Mouse (Mus musculus) kidney, postnatal 0 days (tissue): ENCODE measurements at regions not wholly inside any gene's neighbourhood (a gene's known extent, or its start where the extent isn't known, plus 50 kb on each side); places are given as distances from the start of the nearest gene placed in this dataset.

Experiments
- ATAC-seq: fragments of 200-750 bp; cut with Nextera tagmentation; replicated peaks from 2 replicates; pipeline ENCODE4 v1.8.0; 2017; ENCODE audit warnings: low read depth, moderate number of reproducible peaks, moderate TSS enrichment, moderate library complexity; ENCODE audit not compliant: low FRiP score
- DNase-seq: peaks from one replicate; pipeline ENCODE4 v3.0.0-alpha.2; 2016; ENCODE audit warnings: low spot score
- H3K27ac ChIP-seq: fragments of 300-500 bp; sonication (generic); 2 replicates; pipeline ENCODE4 v1.5.1; 2014; ENCODE audit warnings: mild to moderate bottlenecking
- H3K27me3 ChIP-seq: fragments of 300-500 bp; sonication (generic); 2 replicates; pipeline ENCODE4 v1.6.1; 2014; ENCODE audit warnings: low read length, mixed read lengths; ENCODE audit not compliant: insufficient read depth
- H3K36me3 ChIP-seq: fragments of 300-500 bp; sonication (generic); 2 replicates; pipeline ENCODE4 v1.6.1; 2014; ENCODE audit warnings: low read length, mixed read lengths; ENCODE audit not compliant: insufficient read depth
- H3K4me1 ChIP-seq: fragments of 300-500 bp; sonication (generic); replicated peaks from 2 replicates; pipeline ENCODE4 v1.6.1; 2014; ENCODE audit warnings: antibody characterized with exemption, low read length, mixed read lengths; ENCODE audit not compliant: insufficient read depth
- H3K4me2 ChIP-seq: fragments of 300-500 bp; sonication (generic); 2 replicates; pipeline ENCODE4 v1.6.1; 2014; ENCODE audit warnings: mild to moderate bottlenecking, low read length, moderate library complexity, mixed read lengths
- H3K4me3 ChIP-seq: fragments of 300-500 bp; sonication (generic); replicated peaks from 2 replicates; pipeline ENCODE4 v1.5.1; 2014; ENCODE audit warnings: low read depth, low read length
- H3K9ac ChIP-seq: fragments of 300-500 bp; sonication (generic); 2 replicates; pipeline ENCODE4 v1.6.1; 2014; ENCODE audit warnings: low read depth, low read length
- H3K9me3 ChIP-seq: fragments of 300-500 bp; sonication (generic); replicated peaks from 2 replicates; pipeline ENCODE4 v1.6.1; 2016; ENCODE audit warnings: low read length, inconsistent platforms, mixed read lengths
- CTCF ChIP-seq: IDR thresholded peaks from 2 replicates; pipeline ENCODE4 v1.5.1; 2016; ENCODE audit warnings: antibody characterized with exemption, low read depth, mild to moderate bottlenecking, moderate library complexity
- WGBS: fragments of 180-500 bp; shearing (Covaris S2); extraction: QIAGEN DNeasy Blood & Tissue Kit; methylation state at CpG from one replicate; pipeline ENCODE4 v1.1.7; 2014; 5-methylcytosine and 5-hydroxymethylcytosine counted together

- no peak overlapping the region for H3K4me2 ChIP-seq
- H3K27ac ChIP-seq: no peak overlapping the region
- H3K27me3 ChIP-seq: no peaks in the 10 kb centered on the region
- no peak for TF ChIP-seq CTCF
- 73% methylated on average over 4 of the region's 4 CpGs for WGBS
- no peaks in the 10 kb centered on the region for H3K4me1 ChIP-seq
- DNase-seq (no peak), ATAC-seq (no peak)
- no peak overlapping the region for H3K4me3 ChIP-seq
- H3K9me3 ChIP-seq: no peaks in the 10 kb centered on the region
- H3K9ac ChIP-seq: no peak overlapping the region
- H3K36me3 ChIP-seq: no peaks in the 10 kb centered on the region
Observed at GRCm38 (mm10) chr10:16438414-16438813, 1284.6 kb upstream of the Cited2 start.

- Histone ChIP-seq H3K4me3 (no peak overlapping the region), H3K36me3 (no peaks in the 10 kb centered on the region), H3K9me3 (no peaks in the 10 kb centered on the region), H3K4me2 (no peak overlapping the region), H3K4me1 (no peaks in the 10 kb centered on the region), H3K27ac (no peak overlapping the region), H3K9ac (no peak overlapping the region), H3K27me3 (no peaks in the 10 kb centered on the region)
- DNase-seq (peak; percentile 44), ATAC-seq (no peak)
- 27% methylated on average over 3 of the region's 3 CpGs for WGBS
- no peak for TF ChIP-seq CTCF
Observed at GRCm38 (mm10) chr10:16440932-16441640, 1281.9 kb upstream of the Cited2 start.

- WGBS: 83% methylated on average over 2 of the region's 2 CpGs
- no peak for ATAC-seq
Observed at GRCm38 (mm10) chr10:16441661-16442072, 1281.4 kb upstream of the Cited2 start.

GRCm38 (mm10) chr10:16443901-16444300 is 1279.1 kb upstream of the Cited2 start:
- Histone ChIP-seq H3K27me3 (no peaks in the 10 kb centered on the region), H3K27ac (no peak overlapping the region), H3K36me3 (no peaks in the 10 kb centered on the region), H3K4me1 (no peaks in the 10 kb centered on the region), H3K9ac (no peak overlapping the region), H3K4me3 (no peak overlapping the region), H3K4me2 (no peak overlapping the region), H3K9me3 (no peaks in the 10 kb centered on the region)
- TF ChIP-seq CTCF: no peak
- ATAC-seq (no peak), DNase-seq (no peak)

More at GRCm38 (mm10) chr10:16441661-16442072, 1281.4 kb upstream of the Cited2 start:
- H3K4me1 ChIP-seq: no peaks in the 10 kb centered on the region
- no peak overlapping the region for H3K4me2 ChIP-seq
- DNase-seq: no peak
- H3K9ac ChIP-seq: no peak overlapping the region
- no peaks in the 10 kb centered on the region for H3K27me3 ChIP-seq
- H3K9me3 ChIP-seq: no peaks in the 10 kb centered on the region
- H3K36me3 ChIP-seq: no peaks in the 10 kb centered on the region
- TF ChIP-seq CTCF: no peak
- no peak overlapping the region for H3K4me3 ChIP-seq
- no peak overlapping the region for H3K27ac ChIP-seq

- H3K27ac ChIP-seq: no peak overlapping the region
- H3K36me3 ChIP-seq: no peaks in the 10 kb centered on the region
- DNase-seq (no peak), ATAC-seq (no peak)
- no peak overlapping the region for H3K9ac ChIP-seq
- H3K9me3 ChIP-seq: no peaks in the 10 kb centered on the region
- WGBS: 74% methylated on average over 3 of the region's 3 CpGs
- TF ChIP-seq CTCF: no peak
- H3K4me2 ChIP-seq: no peak overlapping the region
- no peak overlapping the region for H3K4me3 ChIP-seq
- no peaks in the 10 kb centered on the region for H3K27me3 ChIP-seq
- H3K4me1 ChIP-seq: no peaks in the 10 kb centered on the region
Observed at GRCm38 (mm10) chr10:16467935-16468334, 1255.1 kb upstream of the Cited2 start.

- Histone ChIP-seq H3K27me3 (no peaks in the 10 kb centered on the region), H3K4me1 (no peaks in the 10 kb centered on the region), H3K36me3 (no peaks in the 10 kb centered on the region), H3K4me2 (no peak overlapping the region), H3K9ac (no peak overlapping the region), H3K27ac (no peak overlapping the region), H3K4me3 (no peak overlapping the region), H3K9me3 (no peaks in the 10 kb centered on the region)
- DNase-seq (no peak), ATAC-seq (no peak)
- no peak for TF ChIP-seq CTCF
- 23% methylated on average over 1 of the region's 1 CpGs for whole genome bisulfite sequencing
Observed at GRCm38 (mm10) chr10:16469711-16470110, 1253.3 kb upstream of the Cited2 start.
